Mouse (Mus musculus) heart, postnatal 25 days (tissue): ENCODE data around the gene Xab2. TPM values are rescaled to one million over a fixed set of nuclear protein-coding genes. Genes with fewer than 3 reads are reported as not detected.
"Not testable (repeated sequence)": the region's sequence is repeated elsewhere in the genome, so short reads cannot be mapped to it uniquely, and the experiment has no call there.

Experiments used
- DNase-seq: peaks from one replicate; pipeline ENCODE4 v3.0.0; 2022; ENCODE audit warnings: low spot score
- intact Hi-C: fragments of 180-260 bp; cut with DNase I; formaldehyde crosslinking; loops from one replicate; pipeline ENCODE4 v1.15.1; 2025
- total RNA-seq, 2 experiments: library from RNA; stranded (reverse); gene quantifications; 2 replicates each; pipeline ENCODE4 v1.2.3; 2021

Xab2 gene
- total RNA-seq, 2 experiments from 2014 or later, result 14.5 to 14.9 TPM

DNA sequence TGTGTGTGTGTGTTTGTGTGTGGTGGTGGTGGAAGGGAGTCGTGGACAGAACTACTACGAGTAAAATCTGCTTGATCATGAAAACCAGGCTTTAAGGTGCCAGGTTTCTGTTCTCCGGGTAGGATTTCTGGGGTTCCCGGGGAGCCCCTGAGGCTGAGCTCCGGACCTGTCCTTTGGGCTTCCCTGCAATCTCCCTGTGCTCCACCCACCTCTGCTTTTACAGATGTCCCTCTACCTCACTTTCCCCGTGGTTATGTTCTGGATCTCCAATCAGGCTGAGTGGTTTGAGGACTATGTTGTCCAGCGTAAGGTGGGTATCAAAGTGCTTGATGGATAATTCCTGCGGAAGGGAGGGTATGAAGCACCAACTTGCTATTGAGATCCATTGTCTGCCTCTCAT, 1.0 kb upstream of the Xab2 start:
- DNase-seq, result no peak
- intact Hi-C loops, result loop anchor here (5.0 kb wide), 1 partner anchor 105 kb away; the partner anchor contains the start of gene Pnpla6

DNA sequence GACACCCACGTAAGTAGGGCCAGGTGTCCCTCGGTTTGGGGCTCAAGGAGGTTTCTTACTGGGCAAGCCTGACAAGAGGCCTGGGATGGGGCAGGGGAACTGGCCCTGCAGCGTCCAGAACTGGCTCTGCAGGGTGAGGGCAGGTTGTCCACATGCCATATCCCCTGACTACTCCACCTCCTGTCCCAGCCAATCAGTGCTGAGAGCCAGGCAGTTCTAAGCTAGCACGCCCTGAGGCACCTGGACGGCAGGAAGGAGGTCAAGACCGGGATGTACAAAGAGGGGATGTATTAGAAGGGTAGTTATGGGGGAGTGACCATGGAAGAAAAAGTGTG, 11.3 kb downstream of the Xab2 start:
- DNase-seq, result no peak
- intact Hi-C loops, result no loop called here

DNA sequence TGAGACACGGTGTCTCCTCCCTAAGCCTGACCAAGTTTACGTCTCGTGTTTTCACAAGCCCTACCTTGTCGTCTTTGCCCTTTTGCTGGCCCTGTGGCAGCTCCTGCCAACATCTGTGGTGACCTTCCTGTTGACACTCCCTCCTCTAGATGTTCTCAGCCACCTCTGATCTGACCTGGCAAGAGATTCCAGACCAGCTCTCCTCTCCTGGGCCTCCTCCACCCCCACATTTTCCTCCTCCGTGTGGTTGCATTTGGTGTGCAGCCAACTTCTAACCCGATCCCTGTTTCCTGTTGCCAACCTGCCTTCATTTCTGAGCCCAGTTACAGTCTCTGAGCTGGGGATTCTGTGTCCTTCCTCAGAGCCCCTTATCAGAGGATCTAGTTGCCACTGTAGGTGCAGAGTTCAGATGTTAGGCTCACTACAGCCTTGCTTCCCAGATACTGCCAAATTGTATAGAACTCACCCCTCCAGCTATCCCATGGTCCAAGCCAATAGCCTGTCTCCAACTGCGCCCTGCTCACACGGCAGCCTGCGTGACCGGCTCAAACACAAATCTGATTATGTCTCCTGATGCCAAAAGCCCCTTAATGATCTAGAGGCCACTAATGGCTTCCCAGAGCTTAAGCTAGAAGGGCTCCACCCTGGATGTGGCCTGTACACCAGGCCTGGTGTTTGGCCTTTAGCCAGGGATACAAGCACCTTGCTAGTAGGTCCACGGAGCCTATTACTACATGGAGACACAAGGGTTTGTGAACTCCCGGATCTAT, 11.9 kb downstream of the Xab2 start:
- intact Hi-C loops, result no loop called here
- DNase-seq, result no peak

DNA sequence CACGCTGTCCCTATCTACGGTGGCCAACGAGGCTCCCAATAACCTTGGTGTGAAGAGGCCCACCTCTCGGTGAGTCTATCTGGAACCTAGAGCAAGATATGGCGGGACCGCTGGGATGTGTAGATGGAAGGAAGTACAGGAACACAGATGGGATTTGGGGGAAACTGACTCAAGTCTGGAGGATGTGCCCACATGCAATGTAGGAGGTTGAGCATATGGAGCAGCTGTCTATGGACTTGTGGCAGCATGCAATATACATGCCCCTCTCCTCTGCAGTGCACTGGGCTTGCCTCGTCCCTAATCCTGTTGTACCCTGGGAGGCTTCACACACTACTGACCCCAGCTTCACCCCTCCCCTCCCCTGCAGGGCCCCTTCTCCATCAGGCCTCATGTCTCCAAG, 13.3 kb downstream of the Xab2 start:
- intact Hi-C loops, result no loop called here
- no peak for DNase-seq

DNA sequence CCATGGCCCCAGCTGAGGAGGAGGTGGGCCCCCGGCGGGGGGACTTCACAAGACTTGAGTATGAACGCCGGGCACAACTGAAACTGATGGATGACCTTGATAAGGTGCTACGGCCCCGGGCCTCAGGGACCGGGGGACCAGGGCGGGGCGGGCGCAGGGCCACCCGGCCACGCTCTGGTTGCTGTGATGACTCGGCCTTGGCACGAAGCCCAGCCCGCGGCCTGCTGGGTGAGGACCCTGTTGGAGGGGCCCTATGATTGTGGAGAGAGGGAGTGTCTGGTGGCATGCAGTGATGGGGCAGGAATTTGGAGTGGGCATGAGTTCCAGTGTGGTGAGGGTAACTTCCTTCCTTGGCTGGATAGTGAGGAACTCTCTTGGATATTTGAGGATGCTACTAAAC, 14.5 kb downstream of the Xab2 start:
- no peak for DNase-seq
- intact Hi-C loops, result no loop called here

DNA sequence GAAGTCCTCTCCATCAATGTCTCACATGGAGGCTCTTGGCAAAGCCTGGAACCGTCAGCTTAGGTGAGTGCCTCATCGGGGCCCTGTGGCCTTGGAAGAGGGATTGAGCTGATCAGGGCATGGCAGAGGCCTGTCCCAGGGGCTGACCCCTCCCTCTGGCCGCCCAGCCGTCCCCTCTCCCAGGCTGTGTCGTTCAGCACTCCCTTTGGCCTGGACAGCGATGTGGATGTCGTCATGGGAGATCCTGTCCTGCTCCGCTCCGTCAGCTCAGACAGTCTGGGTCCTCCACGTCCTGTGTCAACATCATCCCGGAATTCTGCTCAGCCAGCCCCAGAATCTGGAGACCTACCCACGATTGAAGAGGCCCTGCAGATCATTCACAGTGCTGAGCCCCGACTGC, 17.7 kb downstream of the Xab2 start:
- intact Hi-C loops, result no loop called here
- no peak for DNase-seq

DNA sequence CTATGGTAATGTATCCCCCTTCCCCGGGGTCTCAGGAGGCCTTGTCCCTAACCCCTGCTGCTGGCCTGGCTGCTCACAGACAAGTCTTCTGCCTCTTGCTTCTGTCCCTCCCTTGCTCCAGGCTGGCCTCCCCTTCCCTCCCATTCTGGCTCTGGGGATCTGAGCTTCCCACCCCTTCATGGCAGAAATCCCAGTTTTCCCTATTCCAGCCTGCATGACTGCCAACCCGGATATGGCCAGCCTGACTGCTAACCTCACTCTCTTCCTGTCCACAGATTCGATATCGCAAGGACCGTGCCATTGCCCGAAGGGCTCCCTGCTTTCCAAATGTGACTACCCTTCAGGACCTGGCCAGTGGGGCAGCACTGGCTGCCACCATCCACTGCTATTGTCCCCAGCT, 20.7 kb downstream of the Xab2 start:
- peak; percentile 62 for DNase-seq
- intact Hi-C loops, result no loop called here

DNA sequence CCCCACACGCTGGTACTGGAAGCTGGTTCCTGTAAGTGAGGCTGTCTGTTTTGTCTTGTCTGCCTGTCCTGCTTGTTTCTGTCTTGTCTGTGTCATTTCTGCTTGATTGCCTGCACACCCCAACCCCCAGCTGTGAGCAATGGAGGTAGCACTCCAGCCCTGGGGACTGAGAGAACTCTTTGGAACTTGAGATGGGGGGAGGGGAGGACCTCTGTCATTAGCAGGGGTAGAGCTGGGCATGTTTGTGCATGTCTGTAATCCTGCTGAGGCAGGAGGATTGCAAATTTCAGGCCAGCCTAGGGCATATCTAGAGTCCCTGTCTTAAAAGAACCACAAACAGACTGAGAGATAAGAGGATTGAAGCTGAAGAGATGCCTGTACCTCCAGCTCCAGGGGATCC, 21.9 kb downstream of the Xab2 start:
- no peak for DNase-seq

DNA sequence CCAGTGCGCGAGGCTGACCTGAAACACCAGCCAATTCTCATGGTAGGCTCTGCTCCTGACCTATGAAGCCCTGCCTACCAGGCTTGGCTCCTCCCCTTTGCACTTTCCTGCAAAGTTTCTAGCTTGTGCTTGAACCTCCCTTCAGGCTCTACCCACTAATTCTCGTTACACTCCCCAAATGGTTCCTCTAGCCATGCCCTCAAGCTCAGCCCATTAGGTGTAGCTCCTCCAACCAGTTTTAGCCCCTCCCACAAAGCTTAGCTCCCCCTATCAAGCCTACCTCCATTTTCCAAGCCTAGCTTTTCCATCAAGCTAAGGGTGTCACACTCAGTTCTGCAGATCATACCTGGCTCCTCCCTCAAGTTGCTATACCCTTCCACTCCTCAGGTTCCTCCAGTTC, 23.1 kb downstream of the Xab2 start:
- intact Hi-C loops, result no loop called here
- DNase-seq, result no peak

More for the DNA sequence above, 21.9 kb downstream of the Xab2 start:
- intact Hi-C loops, result no loop called here

DNA sequence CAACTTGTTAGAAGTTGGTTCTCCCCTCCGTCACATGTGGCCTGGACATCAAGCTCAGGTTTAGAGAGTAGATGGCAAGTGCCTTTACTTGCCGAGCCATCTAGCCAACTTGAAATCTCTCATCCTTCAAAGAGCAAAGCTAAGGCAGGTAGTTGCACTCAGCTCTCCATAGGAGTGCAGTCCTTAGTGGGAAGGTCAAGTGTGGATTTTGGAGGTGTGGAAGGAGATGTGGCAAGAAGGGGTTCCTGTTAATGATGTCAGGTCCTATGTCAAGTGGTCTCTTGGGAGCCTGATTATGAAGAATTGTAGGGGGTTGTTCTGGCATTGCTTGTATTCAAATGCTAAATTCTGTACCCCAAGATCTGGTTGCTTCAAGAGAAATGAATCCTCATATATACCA, 26.6 kb downstream of the Xab2 start:
- intact Hi-C loops, result no loop called here
- no peak for DNase-seq

DNA sequence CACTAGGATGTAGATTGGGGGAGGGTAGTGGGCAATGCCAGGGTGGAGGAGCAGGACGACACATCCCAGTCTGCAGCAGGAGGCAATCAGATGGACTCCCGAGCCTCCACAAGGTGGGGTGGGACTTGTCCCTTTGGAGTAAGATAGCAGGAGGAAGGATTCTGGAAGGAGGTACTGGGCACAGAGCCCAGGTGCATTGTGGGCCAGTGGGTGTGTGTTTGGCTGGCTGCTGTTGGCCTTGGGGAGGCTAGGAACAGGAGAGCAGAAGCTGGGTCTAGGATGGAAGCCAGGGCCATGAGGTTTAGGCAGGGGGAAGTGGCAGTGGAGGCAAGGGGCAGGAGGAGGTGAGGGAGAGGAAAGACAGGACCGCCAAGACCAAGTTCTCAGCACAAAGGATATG, 27.6 kb downstream of the Xab2 start:
- intact Hi-C loops, result no loop called here

DNA sequence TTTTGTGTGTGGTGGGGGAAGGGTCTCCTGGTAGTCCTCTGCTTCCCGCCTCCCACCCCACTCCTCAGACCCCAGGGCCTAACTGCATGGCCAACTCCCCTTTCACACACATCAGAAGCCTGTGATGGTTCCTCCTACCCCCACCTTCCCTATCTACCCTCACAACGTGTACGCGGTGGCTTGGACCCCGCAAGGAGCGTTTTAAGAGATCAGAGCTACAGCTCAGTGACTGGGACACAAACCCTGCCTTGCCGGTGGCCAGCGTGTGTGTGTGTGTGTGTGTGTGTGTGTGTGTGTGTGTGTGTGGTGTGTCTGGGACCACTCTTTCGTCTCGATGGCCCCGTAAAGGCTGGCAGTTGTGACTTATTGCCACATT, 32.9 kb downstream of the Xab2 start:
- intact Hi-C loops, result no loop called here
- no peak for DNase-seq

More for the DNA sequence above, 27.6 kb downstream of the Xab2 start:
- DNase-seq, result no peak

DNA sequence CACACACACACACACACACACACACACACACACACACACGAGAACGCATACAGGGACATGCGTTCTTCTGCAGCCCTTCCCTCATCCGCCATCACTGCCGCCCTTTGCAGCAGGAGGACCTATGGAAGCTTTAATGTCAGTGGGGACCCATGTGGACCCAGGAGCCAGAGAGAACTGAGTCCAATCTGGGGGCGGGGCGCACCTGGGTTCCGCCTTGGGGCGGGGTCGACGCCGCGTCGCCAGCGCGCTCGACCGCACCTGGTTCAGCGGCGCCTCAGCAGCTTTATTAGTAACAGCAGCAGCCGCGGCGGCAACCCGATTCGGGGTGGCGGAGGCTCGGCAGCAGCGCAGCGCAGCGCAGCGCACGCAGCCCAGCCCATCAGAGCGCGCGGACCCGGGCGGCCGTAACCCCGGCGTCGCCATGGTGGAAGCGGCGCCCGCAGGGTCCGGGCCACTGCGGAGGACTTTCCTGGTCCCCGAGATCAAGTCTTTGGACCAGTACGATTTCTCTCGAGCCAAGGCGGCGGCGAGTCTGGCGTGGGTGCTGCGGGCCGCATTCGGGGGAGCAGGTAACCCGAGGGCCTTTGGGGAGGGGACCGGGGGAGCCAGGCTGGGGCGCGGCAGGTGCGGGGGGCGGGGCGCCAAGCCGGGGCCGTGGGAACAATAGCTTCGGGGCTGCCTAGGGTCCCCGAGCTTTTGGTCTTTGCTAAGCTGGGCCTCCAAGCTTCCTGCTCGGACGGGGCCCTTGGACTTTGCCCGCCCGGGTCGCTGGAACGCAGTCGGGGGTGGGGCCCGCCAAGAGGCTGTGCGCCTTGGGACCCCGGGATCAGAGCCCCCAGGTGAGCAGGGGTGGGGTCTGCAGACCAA, 33.5 kb downstream of the Xab2 start:
- intact Hi-C loops, result no loop called here
- DNase-seq, result no peak

DNA sequence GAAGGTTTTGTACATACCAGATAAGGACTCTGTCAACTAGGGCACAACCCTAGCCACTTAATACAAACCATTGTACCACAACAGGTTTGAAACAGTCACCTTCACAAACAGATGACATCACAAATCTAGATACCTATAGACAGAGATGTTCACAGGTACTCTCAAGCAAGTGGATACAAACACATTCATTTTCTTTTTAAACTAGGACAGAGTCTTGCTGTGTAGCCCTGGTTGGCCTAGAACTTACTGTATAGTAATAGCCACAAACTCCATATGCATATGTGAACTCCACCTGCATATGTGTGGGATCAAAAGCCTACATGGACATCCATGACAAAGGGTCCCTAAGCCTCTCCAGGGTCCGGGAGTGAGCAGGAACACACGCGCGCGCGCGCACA, 34.1 kb downstream of the Xab2 start, which contains the start of gene Camsap3:
Camsap3 (plus strand) TSS at position 301 of the 398 bp plus-strand sequence.
- no peak for DNase-seq
- intact Hi-C loops, result no loop called here

DNA sequence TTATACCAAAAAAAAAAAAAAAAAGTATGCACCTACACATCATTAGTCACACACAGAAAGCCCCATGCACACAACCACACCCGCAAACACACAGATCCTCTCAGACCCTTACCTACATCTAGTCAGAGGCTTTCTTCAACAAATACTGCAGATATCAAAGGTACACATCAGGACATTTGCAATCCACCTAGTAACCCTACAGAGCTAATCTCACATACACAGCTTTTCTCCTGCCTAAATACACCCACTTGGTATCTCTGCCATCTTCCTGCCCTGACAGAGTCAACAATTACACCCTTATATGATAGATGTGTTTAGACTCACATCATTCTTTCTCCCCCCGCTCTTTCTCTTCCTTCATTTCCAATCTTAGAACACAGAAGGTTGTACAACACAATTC, 34.7 kb downstream of the Xab2 start:
- no peak for DNase-seq
- intact Hi-C loops, result no loop called here

DNA sequence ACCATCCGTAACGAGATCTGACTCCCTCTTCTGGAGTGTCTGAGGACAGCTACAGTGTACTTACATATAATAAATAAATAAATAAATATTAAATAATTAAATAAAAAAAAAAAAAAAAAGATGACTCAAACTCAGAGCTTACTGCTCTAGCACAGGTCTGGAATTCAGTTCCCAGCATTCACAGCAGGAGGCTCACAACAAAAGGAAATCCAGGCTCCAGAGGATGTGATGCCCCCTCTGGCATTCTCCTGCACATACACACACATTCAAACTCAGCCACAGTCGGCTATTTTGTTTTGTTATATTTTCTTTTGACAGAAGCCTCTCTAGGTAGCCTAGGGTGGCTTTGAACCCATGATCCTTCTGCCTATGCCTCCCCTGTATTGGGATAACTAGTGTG, 39.2 kb downstream of the Xab2 start:
- intact Hi-C loops, result not testable (repeated sequence)

DNA sequence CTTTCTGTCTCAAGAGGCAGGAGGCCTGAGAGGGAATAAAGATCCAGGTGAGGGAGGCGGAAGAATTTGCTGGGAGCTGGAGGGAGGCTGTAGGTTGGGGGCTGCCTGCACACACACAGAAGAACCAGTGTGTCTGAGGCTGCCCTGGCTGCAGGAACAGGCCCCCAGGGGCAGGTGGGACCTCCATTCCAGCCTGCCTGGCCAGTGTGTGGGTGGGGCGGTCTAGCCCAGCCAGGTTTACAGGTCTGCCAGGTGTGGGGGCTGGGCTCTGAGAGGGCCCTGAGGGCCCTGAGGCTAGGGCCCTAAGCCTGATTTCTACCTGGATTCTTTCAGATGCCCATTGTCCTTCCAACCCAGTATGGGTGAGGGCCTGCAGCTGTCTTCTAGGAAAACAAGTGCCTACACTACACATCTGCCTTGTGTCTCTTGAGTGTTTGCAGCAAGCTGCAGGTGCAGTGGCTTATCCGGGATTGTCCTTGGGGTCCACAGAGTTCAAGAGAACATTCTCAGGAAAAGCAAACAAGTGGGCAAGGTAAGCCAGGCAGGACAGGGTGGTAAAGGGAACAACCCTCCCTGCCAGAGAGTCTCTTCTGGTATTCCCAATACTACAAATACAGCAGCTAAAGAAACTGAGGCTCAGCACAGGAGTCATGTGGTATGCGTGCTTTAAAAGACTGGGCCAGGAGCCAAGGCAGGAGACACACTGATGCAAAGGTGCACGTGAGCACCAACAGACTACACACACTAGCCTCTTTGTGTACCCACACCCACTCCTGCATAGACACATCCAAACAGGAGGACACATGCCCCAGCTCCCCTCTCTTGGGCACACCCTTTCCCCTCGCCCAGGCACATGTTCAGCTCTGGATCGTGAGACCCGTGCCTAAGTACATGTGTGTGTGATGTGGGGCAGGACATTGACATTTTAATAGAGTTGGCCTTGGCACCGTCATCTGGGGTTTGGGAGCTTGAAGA, 41.4 kb downstream of the Xab2 start:
- DNase-seq, result no peak
- intact Hi-C loops, result no loop called here

More for the DNA sequence above, 39.2 kb downstream of the Xab2 start:
- DNase-seq, result not testable (repeated sequence)

DNA sequence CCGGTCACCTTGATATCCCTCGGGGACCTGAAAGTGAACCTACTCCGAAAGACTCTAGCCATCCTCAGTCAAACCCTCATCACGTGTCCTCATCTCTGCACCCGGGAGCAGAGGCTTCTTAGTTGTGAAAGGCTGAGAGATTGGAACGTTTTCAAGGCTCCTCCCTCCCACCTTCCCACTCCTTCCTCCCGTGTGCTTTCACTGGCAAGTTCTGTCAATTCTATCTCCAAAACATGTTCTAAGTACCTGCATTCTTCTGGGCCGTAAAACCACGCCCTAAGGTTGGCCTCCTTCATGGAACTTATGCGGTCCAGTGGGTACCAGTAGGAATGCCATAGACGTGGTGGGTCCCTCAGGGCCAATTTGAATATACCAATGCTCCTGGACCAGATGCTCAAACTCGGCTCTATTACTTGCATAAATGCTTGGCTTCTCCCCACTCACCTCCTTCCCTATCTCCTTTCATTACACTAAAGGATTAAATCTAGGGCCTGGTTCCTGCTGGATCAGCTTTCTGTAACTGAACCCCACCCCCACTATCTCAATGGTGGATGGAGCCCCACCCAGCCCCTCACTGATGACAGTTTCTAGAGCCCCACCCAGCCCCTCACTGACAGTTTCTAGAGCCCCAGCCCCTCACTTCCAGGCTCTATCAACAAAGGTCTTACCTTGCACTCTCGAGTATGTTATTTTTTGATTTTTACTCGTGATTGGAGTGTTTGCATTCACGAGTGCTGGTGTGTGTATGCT, 44.7 kb downstream of the Xab2 start:
- intact Hi-C loops, result no loop called here

DNA sequence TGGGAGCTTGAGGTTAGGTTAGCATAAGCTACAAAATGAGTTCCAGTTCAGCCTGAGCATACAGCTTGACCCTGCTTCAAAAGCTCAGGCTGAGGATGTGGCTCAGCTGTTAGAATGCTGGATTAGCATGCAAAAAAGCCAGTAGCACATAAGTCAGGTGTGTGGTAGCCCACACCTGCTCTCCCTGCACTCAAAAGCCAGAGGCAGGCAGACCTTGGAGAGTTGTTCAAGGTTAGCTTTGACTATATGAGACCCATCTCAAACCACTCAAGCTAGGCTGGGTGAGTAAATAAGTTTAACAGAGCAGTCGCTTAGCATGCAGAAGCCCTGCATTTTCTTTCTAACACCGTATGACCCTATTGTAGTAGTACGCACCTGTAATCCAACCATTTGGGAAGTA, 46.6 kb downstream of the Xab2 start:
- intact Hi-C loops, result no loop called here
- no peak for DNase-seq

More for the DNA sequence above, 44.7 kb downstream of the Xab2 start:
- no peak for DNase-seq
